Mouse (Mus musculus) adrenal gland (tissue): ENCODE measurements around the gene Nfatc2.

ENCODE experiments used
- intact Hi-C: fragments of 180-260 bp; cut with DNase I; formaldehyde crosslinking; loops from one replicate; pipeline ENCODE4 v1.15.1; 2025
- microRNA-seq, 2 experiments: library from miRNA; unstranded; fragments of <30 nt; microRNA quantifications; one replicate each; pipeline ENCODE4; 2019

Nfatc2 gene

DNA sequence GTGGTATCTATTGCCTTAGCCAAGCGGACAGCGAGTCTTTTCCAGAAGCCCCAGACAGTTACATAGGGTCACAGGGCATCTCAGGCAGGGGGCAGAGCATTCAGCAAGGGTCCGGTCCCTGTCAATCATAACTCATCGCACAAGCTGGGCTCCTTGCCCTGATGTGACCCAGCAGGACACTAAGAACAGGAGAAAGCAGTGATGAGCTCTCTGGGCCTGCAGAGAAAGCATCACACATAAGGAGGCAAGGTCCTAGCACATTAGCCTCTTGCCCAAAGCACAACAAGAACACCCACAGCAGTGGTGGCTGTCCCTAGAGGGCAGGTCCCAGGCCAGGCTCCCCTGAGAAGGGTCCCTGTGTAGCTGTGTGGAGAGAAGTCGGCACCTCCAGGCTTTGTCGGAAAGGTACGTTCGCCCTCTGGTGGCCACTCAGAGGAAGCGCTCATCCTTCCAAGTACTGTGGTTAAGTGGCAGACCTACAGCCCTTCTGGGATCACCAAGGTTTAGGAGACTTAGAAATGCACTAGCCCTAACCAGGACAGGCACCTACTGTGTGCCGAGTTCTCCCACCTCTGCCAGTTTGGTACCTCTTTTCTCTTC is 156.1 kb downstream of the Nfatc2 start:
- intact Hi-C loops: loop anchor here (1.0 to 10.0 kb wide), 3 partner anchors 173 to 331 kb away; no protein-coding TSS in a partner anchor

DNA sequence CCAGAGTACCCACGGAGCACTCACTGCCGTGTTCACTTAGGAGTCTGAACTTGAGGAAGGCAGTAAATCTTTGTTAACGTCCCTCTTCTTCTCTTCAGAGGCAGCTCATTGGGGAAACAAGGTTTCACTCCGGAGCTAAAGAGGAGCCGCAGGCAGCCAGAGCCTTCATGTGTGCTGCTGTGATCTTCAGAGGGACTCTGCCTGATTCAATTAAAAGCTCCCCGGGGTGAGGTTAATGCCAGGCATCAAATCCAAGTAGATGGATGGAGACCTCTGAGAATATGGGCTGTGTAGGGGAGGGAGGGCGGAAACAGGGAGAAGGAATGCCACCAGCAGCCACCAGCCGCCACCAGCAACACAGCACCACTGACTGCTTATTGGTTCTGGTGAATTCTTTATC is 157.3 kb downstream of the Nfatc2 start:
- intact Hi-C loops: loop anchor here (10.0 kb wide), 1 partner anchor 329 kb away; no protein-coding TSS in a partner anchor

DNA sequence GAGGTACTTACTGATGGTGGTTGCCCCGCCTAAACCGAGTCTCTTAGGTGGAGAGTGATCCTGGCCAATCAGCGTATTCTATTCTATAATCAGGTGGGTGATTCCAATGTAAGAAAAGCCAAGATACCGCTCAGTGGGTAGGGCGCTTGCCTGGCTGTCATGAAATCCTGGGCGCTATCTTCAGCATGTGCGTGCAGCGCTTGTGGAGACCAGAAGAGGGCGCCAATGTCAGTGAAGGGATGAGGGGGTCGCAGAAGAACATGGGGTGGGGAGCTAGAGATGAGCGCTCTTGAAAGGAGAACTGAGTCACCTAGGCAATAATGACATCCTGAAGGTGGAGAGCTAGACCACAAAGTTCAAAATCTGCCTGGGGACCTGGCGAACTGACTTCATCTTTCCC is 160.0 kb downstream of the Nfatc2 start:
- intact Hi-C loops: loop anchor here (10.0 kb wide), 1 partner anchor 327 kb away; no protein-coding TSS in a partner anchor

DNA sequence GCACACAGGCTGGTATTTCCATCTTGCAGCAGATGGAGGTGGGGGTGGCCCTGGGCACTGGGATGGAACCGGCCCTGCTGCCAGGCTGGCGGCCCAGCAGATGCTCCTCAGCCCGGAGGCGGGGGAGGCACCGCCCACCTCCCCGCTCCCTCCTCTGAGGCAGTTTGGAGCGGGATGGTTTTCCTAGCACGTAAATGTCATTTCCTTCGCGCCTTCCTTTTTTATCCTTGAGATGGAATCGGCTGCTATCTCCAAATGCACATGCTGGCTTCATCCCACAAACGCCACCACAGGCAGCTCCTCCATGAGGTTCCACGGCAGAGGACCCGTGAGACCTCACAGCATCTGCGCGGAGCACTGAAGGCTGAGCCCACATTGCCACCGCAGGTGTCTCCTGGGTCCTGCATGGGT is 160.5 kb downstream of the Nfatc2 start:
- intact Hi-C loops: loop anchor here (10.0 kb wide), 1 partner anchor 326 kb away; no protein-coding TSS in a partner anchor

DNA sequence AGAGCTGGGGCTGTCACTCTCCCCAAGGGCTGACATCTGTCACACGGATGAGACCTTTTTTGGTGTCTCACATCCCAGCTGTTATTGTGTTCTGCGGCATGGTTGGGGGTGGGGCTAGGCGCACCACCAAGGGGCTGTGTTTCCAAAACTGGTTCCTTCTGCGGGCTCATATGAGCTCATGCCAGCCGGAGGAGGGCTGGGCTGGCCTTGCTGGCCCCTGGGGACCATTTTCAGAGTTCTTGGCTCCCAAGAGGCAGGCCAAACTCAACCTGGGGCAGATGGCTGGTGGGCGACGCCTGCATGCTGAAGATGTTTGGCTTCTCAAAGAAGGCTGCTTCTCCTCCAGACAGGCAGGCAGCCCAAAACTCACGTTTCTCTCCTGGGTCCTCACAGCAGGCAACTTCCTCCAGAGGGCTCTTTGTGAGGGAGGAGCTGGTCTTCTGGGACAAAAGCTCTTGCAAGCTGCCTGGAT is 162.4 kb downstream of the Nfatc2 start:
- intact Hi-C loops: no loop called here

DNA sequence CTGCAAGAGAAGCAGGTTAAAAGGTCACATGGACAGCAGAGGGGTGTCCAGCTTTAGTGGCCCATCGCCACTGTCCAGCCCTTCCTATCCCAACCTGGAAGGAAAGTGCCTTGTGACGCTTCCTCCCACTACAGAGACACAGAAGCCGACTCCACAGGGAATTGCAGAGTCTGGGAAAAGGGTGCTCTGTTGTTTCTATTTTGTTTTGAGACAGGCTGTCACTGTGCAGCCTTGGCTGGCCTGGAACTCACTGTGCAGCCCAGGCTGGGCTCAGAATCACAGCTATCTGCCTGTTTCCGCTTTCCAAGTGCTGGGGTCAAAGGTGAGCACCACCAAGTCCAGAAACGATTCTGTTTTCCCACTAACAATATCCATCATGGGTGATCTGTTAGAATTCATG is 167.3 kb downstream of the Nfatc2 start:
- intact Hi-C loops: no loop called here

DNA sequence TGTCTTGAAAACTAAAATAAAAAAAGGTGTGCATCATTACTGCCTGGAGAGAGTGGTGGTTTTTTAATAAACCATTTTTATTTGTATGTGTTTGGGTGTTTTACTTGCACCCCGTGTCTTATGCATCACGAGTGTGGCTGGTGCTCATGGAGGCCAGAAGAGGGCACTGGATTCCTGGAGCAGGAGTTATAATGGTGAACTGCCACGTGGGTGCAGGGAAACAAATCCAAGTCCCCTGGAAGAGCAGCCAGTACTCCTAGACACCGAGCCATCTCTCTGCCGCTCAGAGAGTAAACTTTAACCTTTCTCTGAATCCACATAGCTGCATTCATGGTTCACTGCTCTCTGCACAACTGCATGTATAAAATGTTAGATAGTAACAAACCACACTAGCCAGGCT is 168.1 kb downstream of the Nfatc2 start:
- intact Hi-C loops: no loop called here

DNA sequence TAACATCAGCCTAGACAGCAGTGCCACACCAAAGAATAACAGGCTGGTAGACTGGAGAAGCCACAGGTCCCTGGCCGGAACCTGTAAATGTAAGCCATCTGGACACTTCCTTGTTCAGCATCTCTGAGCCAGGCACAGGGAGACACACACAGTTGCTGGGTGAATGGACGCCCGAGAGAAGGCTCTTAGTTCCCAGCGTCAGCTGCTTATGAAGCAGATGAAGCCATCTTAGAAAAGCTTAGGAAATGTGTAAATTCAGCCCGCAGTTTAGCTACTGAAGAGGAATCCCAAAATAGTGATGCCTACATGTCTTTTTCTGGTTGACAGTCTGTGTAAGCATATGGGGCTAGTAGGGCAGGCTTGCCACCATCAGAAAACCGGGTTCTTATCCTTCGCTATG is 169.1 kb downstream of the Nfatc2 start:
- intact Hi-C loops: no loop called here

DNA sequence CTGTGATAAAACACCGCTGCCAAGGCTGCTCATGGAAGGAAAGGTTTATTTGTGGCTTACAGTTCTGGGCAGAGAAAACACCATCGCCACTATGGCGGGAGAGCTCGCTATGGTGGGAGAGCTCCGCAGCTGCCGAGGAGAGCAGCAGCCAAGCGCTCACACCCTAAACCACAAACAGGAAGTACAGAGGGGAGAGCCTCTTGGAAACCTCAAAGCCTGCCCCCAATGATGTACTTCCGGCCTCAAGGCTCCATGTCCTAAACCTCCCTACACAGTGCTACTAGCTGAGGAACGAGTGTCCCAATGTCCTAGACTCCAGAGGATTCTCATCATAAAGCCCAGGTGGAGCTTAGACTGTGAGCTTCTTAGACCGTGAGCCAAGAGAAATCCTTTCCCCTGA is 171.9 kb downstream of the Nfatc2 start:
- intact Hi-C loops: no loop called here

DNA sequence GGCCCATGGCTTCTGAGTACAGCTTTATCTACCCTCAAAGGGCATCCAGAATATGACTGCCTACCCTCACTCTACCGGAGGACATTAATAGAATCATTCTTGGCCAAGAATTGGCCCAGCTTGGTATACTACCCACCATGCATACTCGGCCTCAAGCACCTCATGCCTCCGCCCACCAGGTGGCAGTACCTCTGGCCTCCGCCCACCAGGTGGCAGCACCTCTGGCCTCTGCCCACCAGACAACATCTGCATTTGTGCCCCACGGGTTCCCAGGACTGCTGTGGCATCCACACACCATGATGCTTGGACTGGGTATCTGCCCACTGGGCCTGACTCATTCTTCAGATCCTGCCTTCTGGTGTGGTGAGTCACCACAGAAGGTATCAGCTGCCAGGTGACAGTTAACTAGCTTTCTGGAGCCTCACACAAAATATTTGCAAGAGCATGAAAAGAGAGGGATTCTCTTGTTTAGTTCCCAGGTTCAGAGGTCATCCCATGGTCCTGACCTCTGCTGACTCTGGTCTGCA is 173.0 kb downstream of the Nfatc2 start:
- intact Hi-C loops: no loop called here

Small RNA genes lying within 50 kb of the gene (microRNA-seq; reads per million reads assigned to microRNA genes)
- 1.1 to 1.3 reads per million in 2 experiments for gene Mir7004
